Mouse (Mus musculus) neutrophil, adult 59 days (primary cell): ENCODE measurements around the gene Grb7. TPM values are rescaled to one million over a fixed set of nuclear protein-coding genes. Genes with fewer than 3 reads are reported as not detected.

Experiments used
- total RNA-seq, 2 experiments: library from RNA; stranded (reverse); gene quantifications; 1 replicate in 1 of 2; 2 replicates in 1 of 2; pipeline ENCODE4 v1.2.4; 2023

Gene Grb7
- under 1 TPM in 1 of 2 experiments, not detected in 1; 0.15 TPM for total RNA-seq

GRCm38 (mm10) chr11:98446213-98446561, at the start of gene Grb7:
Grb7 (plus strand) TSS chr11:98446394.

GRCm38 (mm10) chr11:98400161-98400726, 46.0 kb upstream of the Grb7 start, which contains the start of gene Pgap3:
Pgap3 (minus strand) TSS chr11:98400490.

GRCm38 (mm10) chr11:98412273-98412796, 33.9 kb upstream of the Grb7 start, which contains the start of gene Erbb2:
Erbb2 (plus strand) TSS chr11:98412470.

GRCm38 (mm10) chr11:98438331-98439158, 7.6 kb upstream of the Grb7 start, which contains the start of gene Mien1:
Mien1 (minus strand) TSS chr11:98438991.

Other genes starting within 250 kb of the Grb7 start
- 10 to 100 TPM; 75.2 to 76.4 TPM for gene Cdk12, start 243.3 kb upstream of the Grb7 start, total RNA-seq
- gene Neurod2, start 116.7 kb upstream of the Grb7 start, total RNA-seq = not detected
- gene Ppp1r1b, start 98.0 kb upstream of the Grb7 start, total RNA-seq = not detected
- gene Stard3, start 88.0 kb upstream of the Grb7 start, total RNA-seq = 10 to 100 TPM; 40.5 to 52.2 TPM
- not detected for gene Tcap, start 62.6 kb upstream of the Grb7 start, total RNA-seq
- not detected for gene Pnmt, start 59.9 kb upstream of the Grb7 start, total RNA-seq
- gene Pgap3, start 45.9 kb upstream of the Grb7 start, total RNA-seq = 1 to 10 TPM; 2.2 to 3.3 TPM
- gene Erbb2, start 33.9 kb upstream of the Grb7 start, total RNA-seq = under 1 TPM in 1 of 2 experiments, not detected in 1; 0.07 TPM
- gene Mien1, start 7.4 kb upstream of the Grb7 start, total RNA-seq = 10 to 100 TPM; 34.5 to 35.5 TPM
- gene Ikzf3, start 99.6 kb downstream of the Grb7 start, total RNA-seq = 1 to 10 TPM; 4.3 to 8.6 TPM
- gene Zpbp2, start 104.7 kb downstream of the Grb7 start, total RNA-seq = 1 to 10 TPM in 1 of 2 experiments, under 1 TPM in 1; 0.64 to 1.4 TPM
- gene Ormdl3, start 141.0 kb downstream of the Grb7 start, total RNA-seq = 1 to 10 TPM; 6.7 to 8.2 TPM
- not detected for gene Lrrc3c, start 151.9 kb downstream of the Grb7 start, total RNA-seq
- 10 to 100 TPM; 16.3 to 20.8 TPM for gene Gm12355, start 179.3 kb downstream of the Grb7 start, total RNA-seq
- not detected for gene Gsdma3, start 180.0 kb downstream of the Grb7 start, total RNA-seq
- not detected for gene Gsdma2, start 200.4 kb downstream of the Grb7 start, total RNA-seq
- not detected for gene Gsdma, start 218.0 kb downstream of the Grb7 start, total RNA-seq
- 10 to 100 TPM; 45.5 to 48.4 TPM for gene Psmd3, start 236.2 kb downstream of the Grb7 start, total RNA-seq